Mouse (Mus musculus) liver, adult (tissue): ENCODE results near the gene Cotl1.

ENCODE experiments used
- GATA4 ChIP-seq: IDR thresholded peaks from 2 replicates; pipeline ENCODE4 v1.6.1; 2014; ENCODE audit warnings: mild to moderate bottlenecking, low read length; ENCODE audit not compliant: insufficient replicate concordance

Cotl1 gene

GRCm38 (mm10) chr8:119847232-119847922 lies 7.0 kb upstream of the Cotl1 start:
- TF ChIP-seq GATA4, result no peak

GRCm38 (mm10) chr8:119844577-119844976 lies 4.2 kb upstream of the Cotl1 start:
- TF ChIP-seq GATA4, result no peak

DNA sequence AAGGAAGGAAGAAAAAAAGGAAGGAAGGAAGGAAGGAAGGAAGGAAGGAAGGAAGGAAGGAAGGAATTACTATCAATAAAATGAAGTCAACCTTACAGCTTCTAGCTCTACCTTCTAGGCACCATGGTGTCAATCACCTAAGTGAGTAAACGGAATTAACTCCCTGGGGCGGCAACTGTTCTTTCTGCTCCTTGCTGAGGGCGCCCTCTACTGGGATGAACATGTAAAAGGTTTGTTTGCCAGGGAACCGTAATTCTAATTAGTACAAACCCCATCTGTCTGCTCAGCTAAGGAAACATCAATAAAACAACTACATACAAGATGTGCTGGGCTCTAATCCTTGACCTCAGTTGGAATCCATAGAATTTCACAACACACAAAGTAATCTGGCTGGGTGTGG lies 3.1 kb upstream of the Cotl1 start:
- no peak for TF ChIP-seq GATA4

- no peak for TF ChIP-seq GATA4
Measured at GRCm38 (mm10) chr8:119840905-119841411, 614 bp upstream of the Cotl1 start.

GRCm38 (mm10) chr8:119839419-119840021 lies 824 bp downstream of the Cotl1 start:
- TF ChIP-seq GATA4, result no peak

DNA sequence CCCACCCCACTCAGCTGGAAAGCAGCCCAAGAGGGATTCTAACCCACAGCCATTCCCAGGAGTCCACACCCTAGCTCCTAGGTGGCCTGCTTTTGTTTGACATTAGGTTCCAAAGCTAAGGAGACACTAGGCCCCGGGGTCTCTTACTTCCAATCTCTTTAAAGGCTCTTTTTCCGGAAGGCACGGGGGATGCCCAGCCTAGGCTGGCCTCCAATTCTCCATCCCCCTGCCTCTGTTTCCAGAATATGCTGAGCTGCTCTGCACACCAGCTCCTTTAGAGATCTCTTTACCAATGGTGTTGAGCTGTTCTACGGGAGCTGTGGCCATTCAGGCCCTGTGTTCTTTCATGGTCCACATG lies 1.4 kb downstream of the Cotl1 start:
- TF ChIP-seq GATA4, result no peak

DNA sequence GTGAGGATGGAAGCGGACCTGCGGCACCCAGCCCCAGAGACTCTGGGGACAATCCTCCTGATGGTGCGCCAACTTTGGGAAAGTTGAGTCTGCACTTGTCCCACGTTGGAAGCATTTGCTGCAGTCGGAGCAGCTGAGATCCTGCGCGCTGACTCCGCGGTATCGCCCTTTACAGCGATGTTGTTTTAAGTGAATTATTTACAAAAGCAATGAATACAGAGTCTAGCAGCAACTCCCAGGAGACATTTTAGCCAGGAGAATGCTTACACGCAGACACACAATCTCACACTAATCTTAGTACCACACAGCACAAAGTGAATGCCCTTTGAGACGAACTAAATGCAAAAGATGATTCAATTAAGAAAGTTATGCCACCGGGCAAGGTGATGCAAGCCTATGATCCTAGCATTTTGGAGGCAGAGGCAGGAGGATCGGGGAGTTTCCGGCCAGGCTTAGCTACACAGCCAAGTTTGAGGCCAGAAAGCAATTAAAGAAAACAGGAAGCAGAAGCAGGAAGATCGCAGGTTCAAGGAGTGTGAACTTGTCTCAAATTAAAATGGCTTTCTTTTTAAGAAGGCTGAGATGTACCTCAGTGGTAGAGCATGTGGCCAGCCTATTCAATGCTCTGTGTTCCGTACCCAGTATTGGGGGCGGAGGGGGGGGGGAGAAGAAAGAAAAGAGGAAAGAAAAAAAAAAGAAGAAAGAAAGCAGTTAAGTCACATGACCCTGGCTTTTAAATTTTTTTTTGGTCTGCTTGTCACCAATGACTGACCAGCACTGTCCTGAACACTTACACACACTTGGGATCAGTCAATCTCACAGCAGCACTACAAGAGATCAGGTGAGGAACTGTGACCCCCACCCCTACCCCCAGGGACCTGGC lies 2.0 kb downstream of the Cotl1 start:
- TF ChIP-seq GATA4, result no peak

- peak; percentile 47; the same call in 1 of the 2 replicates for TF ChIP-seq GATA4
Measured at GRCm38 (mm10) chr8:119837553-119838071, 2.7 kb downstream of the Cotl1 start.

- TF ChIP-seq GATA4, result no peak
Measured at GRCm38 (mm10) chr8:119836831-119837230, 3.5 kb downstream of the Cotl1 start.

GRCm38 (mm10) chr8:119835270-119835669 lies 5.1 kb downstream of the Cotl1 start:
- TF ChIP-seq GATA4, result no peak

DNA sequence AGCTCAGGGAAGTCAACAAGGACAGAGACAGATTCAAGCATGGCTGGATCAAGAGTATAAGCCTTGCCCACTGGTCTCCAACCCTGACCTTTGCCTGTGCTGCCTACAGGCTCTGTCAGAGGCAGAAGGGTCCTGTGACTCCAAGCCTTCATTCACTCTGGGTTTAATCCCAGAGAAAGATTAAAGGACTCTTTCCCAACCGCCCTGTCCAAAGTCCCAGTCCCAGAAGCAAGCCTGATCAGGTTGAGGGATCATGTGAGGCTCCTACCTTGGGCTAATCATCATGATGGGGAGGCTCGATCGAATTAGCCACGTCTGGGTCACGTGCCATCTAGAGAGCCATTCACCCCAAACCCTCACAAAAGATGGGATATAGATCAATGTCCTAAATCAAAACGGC lies 5.7 kb downstream of the Cotl1 start:
- TF ChIP-seq GATA4, result no peak

DNA sequence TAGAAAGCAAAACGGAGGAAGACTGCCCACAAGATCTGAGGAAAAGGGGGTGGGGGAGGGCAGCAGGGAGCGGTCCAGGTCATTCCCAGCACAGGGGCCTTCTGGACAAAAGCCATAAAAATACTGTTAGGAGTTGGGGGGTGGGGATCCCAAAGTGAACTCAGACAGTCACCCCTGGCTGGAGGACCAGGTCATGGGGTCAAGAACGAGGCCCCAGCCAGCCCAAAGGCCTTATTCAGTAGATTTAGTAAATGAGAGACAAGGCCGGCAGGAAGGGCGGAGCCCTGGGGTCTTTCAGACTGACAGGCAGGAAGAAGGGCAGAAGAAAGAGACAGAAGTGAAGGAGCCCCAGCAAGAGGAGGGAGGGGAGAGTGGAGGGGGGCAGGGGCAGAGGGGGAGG lies 7.4 kb downstream of the Cotl1 start:
- no peak for TF ChIP-seq GATA4

DNA sequence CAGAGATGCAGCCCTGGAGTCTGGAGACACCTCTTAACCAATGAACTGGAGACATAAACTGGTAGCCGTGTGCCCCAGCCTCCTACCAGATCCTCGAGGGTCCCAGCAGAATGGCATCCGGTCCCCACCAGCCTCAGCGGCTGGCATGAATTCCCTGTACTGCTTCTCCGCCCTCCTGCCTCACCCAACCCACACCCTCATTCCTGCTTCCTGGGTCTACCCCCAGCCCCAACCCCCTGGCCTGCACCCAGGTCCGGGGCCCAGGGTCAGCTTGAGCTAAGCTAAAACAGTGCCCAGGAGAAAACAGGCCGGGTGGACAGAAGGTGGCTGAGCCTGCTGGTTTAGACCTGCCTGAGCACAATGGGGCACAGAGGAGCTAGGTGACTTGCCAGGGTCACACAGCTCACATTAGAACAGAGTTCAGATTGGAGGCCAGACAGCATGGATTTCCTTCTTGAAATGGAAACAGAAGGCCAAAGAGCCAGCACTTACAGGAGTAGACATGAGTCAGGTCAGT lies 8.2 kb downstream of the Cotl1 start:
- TF ChIP-seq GATA4, result no peak

DNA sequence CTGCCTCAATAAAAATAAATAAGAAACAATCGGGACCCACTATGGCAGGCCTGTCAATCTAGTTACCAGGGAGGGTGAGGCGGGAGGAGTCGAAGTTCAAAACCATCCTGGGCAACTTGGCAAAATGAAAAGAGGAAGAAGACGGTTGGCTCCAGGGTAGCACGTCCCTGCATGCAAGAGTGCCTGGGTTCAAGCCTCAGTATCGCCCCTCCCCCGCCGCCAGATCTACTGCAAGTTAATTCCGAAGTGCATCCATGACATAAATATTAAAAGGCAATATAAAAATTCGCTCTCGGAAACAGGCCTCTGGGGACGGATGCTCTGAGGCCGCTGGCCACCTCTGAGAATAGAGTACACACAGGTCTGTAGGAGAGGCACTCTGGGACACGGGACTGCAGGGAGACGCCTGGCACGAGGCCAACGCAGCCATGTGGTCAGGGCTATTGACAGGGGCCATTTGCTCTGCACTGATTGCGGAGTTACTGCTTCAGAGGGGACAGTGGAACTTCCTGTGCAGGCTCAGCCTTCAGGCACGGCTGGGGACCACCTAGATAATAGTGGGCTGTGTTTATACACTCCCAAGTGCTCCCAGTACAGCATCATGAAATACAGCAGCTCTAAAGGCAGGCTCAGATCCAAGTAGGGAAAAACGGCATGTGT lies 8.9 kb downstream of the Cotl1 start:
- peak; percentile 28; the same call in 1 of the 2 replicates for TF ChIP-seq GATA4

DNA sequence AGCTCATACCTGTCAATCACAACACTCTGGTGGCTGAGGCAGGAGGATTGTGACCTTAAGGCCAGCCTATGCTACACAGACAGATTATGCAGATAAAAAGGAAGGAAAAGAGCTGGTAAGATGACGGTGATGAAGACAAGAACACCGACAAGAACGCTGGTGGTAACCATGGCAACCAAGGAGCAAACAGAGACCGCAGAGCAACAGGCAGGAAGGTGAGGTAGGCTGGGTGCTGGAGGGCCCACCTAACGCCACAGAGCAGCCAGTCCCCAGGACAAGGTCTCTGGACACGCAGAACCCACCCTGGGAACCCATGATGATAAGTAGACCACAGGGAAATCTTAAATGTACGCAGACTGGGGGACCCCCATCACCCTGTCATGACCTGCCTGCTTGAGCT lies 9.8 kb downstream of the Cotl1 start:
- TF ChIP-seq GATA4, result no peak

- no peak for TF ChIP-seq GATA4
Measured at GRCm38 (mm10) chr8:119829870-119830580, 10.3 kb downstream of the Cotl1 start.
